Mouse (Mus musculus) liver, embryonic 16.5 days (tissue): Measurements from ENCODE around the gene Cd34. TPM values are rescaled to one million over a fixed set of nuclear protein-coding genes. Genes with fewer than 3 reads are reported as not detected.

Experiments
- ATAC-seq: fragments of 200-750 bp; cut with Nextera tagmentation; 2 replicates; pipeline ENCODE4 v1.8.0; 2017; ENCODE audit warnings: low read depth, mild to moderate bottlenecking, moderate number of reproducible peaks, moderate library complexity
- H3K27ac ChIP-seq: fragments of 300-500 bp; sonication (generic); 2 replicates; pipeline ENCODE4 v1.5.1; 2014; ENCODE audit warnings: mild to moderate bottlenecking, low read length
- H3K27me3 ChIP-seq: fragments of 300-500 bp; sonication (generic); 2 replicates; pipeline ENCODE4 v1.6.1; 2014; ENCODE audit warnings: low read depth, low read length, mixed read lengths; ENCODE audit not compliant: control insufficient read depth, insufficient read depth
- H3K36me3 ChIP-seq: fragments of 300-500 bp; sonication (generic); 2 replicates; pipeline ENCODE4 v1.6.1; 2014; ENCODE audit warnings: mild to moderate bottlenecking; ENCODE audit not compliant: control insufficient read depth, insufficient read depth
- H3K4me1 ChIP-seq: fragments of 300-500 bp; sonication (generic); 2 replicates; pipeline ENCODE4 v1.6.1; 2014; ENCODE audit warnings: low read depth, low read length, mixed read lengths; ENCODE audit not compliant: control insufficient read depth
- H3K4me2 ChIP-seq: fragments of 300-500 bp; sonication (generic); 2 replicates; pipeline ENCODE4 v1.6.1; 2014; ENCODE audit warnings: low read depth, low read length, mixed read lengths
- H3K4me3 ChIP-seq: fragments of 300-500 bp; sonication (generic); 2 replicates; pipeline ENCODE4 v1.5.1; 2014; ENCODE audit warnings: low read depth, mild to moderate bottlenecking, low read length
- H3K9ac ChIP-seq: fragments of 300-500 bp; sonication (generic); 2 replicates; pipeline ENCODE4 v1.6.1; 2014; ENCODE audit warnings: low read depth, low read length
- H3K9me3 ChIP-seq: fragments of 300-500 bp; sonication (generic); replicated peaks from 2 replicates; pipeline ENCODE4 v1.6.1; 2016; ENCODE audit warnings: low read length; ENCODE audit not compliant: control insufficient read depth
- WGBS: fragments of 180-500 bp; shearing (Covaris S2); extraction: QIAGEN DNeasy Blood & Tissue Kit; methylation state at CpG from one replicate; pipeline ENCODE4 v1.1.7; 2014; ENCODE audit not compliant: insufficient replicate concordance; 5-methylcytosine and 5-hydroxymethylcytosine counted together
- polyA plus RNA-seq: library from polyadenylated mRNA; unstranded; fragments of >200 nt; fragmentation: Nextera tagmentation; extraction: Ambion mirVana; gene quantifications from 2 replicates; pipeline ENCODE4 v1.2.1, GENCODE M21; 2015

The Cd34 gene
- polyA plus RNA-seq, 1 experiment from 2014 or later: 9.4 TPM

- Histone ChIP-seq H3K9me3 (no peaks in the 10 kb centered on the region), H3K4me3 (no peak overlapping the region), H3K4me2 (no peak overlapping the region), H3K36me3 (no peaks in the 10 kb centered on the region), H3K9ac (no peak overlapping the region), H3K27ac (no peak overlapping the region), H3K4me1 (peaks cover 6% of the 10 kb centered on the region), H3K27me3 (no peaks in the 10 kb centered on the region)
- 53% methylated on average over 5 of the region's 5 CpGs for WGBS
- ATAC-seq: no peak
Observed at GRCm38 (mm10) chr1:194992589-194993317, 54.1 kb downstream of the Cd34 start.

GRCm38 (mm10) chr1:194993409-194993988, 54.9 kb downstream of the Cd34 start:
- no peak; the same call in 1 of the 2 replicates for ATAC-seq
- Histone ChIP-seq H3K9ac (no peak overlapping the region), H3K27ac (no peak overlapping the region), H3K4me2 (no peak overlapping the region), H3K36me3 (no peaks in the 10 kb centered on the region), H3K4me3 (no peak overlapping the region), H3K4me1 (peaks cover 6% of the 10 kb centered on the region), H3K9me3 (no peaks in the 10 kb centered on the region), H3K27me3 (no peaks in the 10 kb centered on the region)
- WGBS: 18% methylated on average over 1 of the region's 1 CpGs

- Histone ChIP-seq H3K9ac (no peak overlapping the region), H3K4me2 (no peak overlapping the region), H3K9me3 (no peaks in the 10 kb centered on the region), H3K36me3 (no peaks in the 10 kb centered on the region), H3K4me1 (peaks cover 6% of the 10 kb centered on the region), H3K27ac (no peak overlapping the region), H3K4me3 (no peak overlapping the region), H3K27me3 (no peaks in the 10 kb centered on the region)
- no peak for ATAC-seq
- WGBS: 44% methylated on average over 5 of the region's 5 CpGs
Observed at GRCm38 (mm10) chr1:194994262-194994661, 55.6 kb downstream of the Cd34 start.

DNA sequence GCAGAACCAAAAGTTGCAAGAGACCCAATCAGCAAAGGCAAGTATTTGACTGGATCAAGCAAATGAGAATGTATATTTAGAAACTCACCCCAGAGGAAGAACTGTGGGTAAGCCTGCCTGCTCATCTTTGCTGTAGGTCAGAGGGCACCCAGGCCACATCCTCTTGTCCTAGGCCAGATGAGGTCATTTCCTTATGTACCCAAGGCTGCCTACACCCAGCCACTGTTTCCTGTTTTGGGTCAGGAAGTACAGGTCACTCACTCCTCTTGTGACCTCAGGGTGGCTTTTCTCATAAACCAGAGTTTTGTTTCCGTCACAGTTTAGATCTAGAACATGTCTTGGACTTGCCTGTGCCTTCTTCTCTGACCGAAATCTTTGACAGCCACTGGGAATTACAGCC, 56.6 kb downstream of the Cd34 start:
- ATAC-seq: peak; percentile 67
- H3K27me3 ChIP-seq: no peaks in the 10 kb centered on the region
- no peak overlapping the region for H3K27ac ChIP-seq
- 46% methylated on average over 2 of the region's 2 CpGs for WGBS
- H3K4me1 ChIP-seq: peaks cover 6% of the 10 kb centered on the region
- H3K4me2 ChIP-seq: no peak overlapping the region
- no peak overlapping the region for H3K4me3 ChIP-seq
- no peak overlapping the region for H3K9ac ChIP-seq
- no peaks in the 10 kb centered on the region for H3K9me3 ChIP-seq
- H3K36me3 ChIP-seq: no peaks in the 10 kb centered on the region

GRCm38 (mm10) chr1:194998396-194998795, 59.8 kb downstream of the Cd34 start:
- 65% methylated on average over 1 of the region's 1 CpGs for WGBS
- Histone ChIP-seq H3K36me3 (no peaks in the 10 kb centered on the region), H3K4me3 (no peak overlapping the region), H3K27ac (no peak overlapping the region), H3K27me3 (no peaks in the 10 kb centered on the region), H3K9ac (no peak overlapping the region), H3K4me2 (no peak overlapping the region), H3K9me3 (no peaks in the 10 kb centered on the region), H3K4me1 (peaks cover 3% of the 10 kb centered on the region; the same call in 1 of the 2 replicates)
- no peak for ATAC-seq

- H3K9me3 ChIP-seq: no peaks in the 10 kb centered on the region
- no peak overlapping the region for H3K4me3 ChIP-seq
- ATAC-seq: no peak
- H3K9ac ChIP-seq: no peak overlapping the region
- H3K4me2 ChIP-seq: no peak overlapping the region
- H3K27me3 ChIP-seq: no peaks in the 10 kb centered on the region
- H3K4me1 ChIP-seq: no peaks in the 10 kb centered on the region
- 53% methylated on average over 4 of the region's 4 CpGs for whole genome bisulfite sequencing
- no peak overlapping the region for H3K27ac ChIP-seq
- no peaks in the 10 kb centered on the region for H3K36me3 ChIP-seq
Observed at GRCm38 (mm10) chr1:195003328-195003727, 64.7 kb downstream of the Cd34 start.

DNA sequence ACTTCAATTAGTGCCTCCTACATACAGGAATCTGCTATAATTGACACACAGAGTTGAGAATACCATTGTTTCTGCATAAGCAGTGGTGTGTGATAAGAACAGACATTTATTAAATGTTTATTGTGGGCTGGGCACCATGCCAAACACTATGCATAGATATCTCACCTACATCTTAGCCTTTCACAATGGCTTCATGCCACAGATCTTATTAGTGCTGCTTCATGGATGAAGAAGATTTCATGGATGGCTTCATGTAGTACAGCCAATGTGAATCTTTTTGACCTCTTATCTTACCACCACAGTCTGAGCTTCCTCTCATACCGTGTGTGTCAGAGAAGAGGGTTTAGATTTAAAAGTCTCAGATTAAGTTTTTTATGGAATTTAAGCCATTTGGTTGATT, 65.6 kb downstream of the Cd34 start:
- no peaks in the 10 kb centered on the region for H3K4me1 ChIP-seq
- ATAC-seq: no peak
- no peak overlapping the region for H3K4me2 ChIP-seq
- no peak overlapping the region for H3K4me3 ChIP-seq
- WGBS: 30% methylated on average over 1 of the region's 1 CpGs
- H3K36me3 ChIP-seq: no peaks in the 10 kb centered on the region
- no peaks in the 10 kb centered on the region for H3K9me3 ChIP-seq
- H3K27ac ChIP-seq: no peak overlapping the region
- no peak overlapping the region for H3K9ac ChIP-seq
- no peaks in the 10 kb centered on the region for H3K27me3 ChIP-seq

- Histone ChIP-seq H3K4me2 (no peak overlapping the region), H3K27ac (no peak overlapping the region), H3K4me1 (no peaks in the 10 kb centered on the region), H3K9me3 (no peaks in the 10 kb centered on the region), H3K36me3 (no peaks in the 10 kb centered on the region), H3K9ac (no peak overlapping the region), H3K27me3 (no peaks in the 10 kb centered on the region), H3K4me3 (no peak overlapping the region)
- ATAC-seq: no peak
Observed at GRCm38 (mm10) chr1:195006267-195006666, 67.6 kb downstream of the Cd34 start.
